Mouse (Mus musculus) cerebellum, postnatal 10 days (tissue): ENCODE measurements around the gene Ckap2.
A peak's percentile ranks its signal among the peaks of the same experiment; 100 is the strongest.

Source experiments
- DNase-seq, 2 experiments: peaks; one replicate each; pipeline ENCODE4 v3.0.0; 2021; ENCODE audit warnings: mixed read lengths in 2 of 2

The Ckap2 gene

GRCm38 (mm10) chr8:22147706-22148366, 37.8 kb downstream of the Ckap2 start:
- DNase-seq = no peak

- DNase-seq = no peak
Observed at GRCm38 (mm10) chr8:22145831-22146230, 39.8 kb downstream of the Ckap2 start.

GRCm38 (mm10) chr8:22143764-22144491, 41.7 kb downstream of the Ckap2 start:
- peak; percentile 48 to 65 for DNase-seq

DNA sequence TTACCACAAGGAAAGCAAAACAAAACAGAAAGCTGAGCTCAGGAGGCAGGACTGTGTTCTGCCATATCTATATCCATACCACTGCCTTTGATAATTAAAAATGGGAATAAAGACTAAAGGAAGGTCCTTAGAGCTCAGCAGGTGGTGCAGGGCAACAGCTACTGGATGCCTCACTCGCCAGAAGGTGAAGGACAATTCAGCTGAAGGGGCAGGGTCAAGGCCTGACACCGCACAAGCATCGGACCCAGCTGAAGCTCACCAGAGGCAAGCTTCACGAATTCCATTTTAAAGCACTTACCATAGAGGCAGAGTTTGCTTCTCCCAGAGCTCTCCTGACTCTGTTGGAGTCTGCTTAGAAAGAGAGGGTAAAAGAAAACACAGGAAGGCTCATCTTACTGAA, 43.0 kb downstream of the Ckap2 start:
- no peak for DNase-seq

DNA sequence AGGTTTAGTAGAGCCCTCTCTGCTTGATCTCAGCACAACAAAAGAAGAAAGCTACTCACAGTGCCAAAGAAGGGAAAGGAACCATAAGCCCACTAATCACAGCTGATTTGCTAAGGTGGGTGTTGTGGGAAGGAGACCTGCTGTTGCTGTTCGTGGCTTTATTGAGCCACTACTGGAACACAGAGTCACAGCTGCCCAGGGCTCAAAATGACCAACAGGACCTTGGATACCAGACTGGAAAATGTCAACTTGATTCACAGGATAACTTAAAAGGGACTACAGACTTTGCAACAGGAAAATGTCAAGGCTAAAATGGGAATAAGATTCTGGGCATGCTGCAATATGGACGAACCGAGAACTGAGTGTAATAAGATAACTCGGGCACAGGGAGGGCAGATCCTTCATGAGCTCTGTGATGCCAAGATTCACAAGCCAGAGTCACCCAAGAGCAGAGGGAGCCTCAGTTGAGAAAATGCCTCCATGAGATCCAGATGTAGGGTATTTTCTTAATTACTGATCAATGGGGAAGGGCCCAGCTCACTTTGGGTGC, 43.7 kb downstream of the Ckap2 start:
- no peak for DNase-seq

- DNase-seq = peak; percentile 61 to 63
Observed at GRCm38 (mm10) chr8:22136462-22136861, 49.2 kb downstream of the Ckap2 start.

DNA sequence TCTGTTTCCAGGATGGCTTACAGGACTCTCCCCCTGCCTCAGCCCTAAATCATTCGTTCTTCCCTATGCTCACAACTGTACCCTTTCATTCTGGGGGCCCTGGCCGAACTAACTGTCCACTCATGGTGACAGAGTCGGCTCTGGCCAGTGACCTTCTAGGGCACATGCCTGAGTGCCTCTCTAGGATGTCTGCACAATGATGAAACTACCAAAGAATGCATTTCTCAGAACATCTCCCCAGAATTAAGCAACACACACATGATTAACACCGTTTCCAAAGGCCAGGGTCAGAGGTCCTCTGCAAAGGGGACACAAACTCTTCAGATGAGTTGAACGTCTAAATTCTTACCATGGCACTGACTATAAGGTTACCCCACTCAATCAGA, 50.9 kb downstream of the Ckap2 start:
- DNase-seq = no peak

DNA sequence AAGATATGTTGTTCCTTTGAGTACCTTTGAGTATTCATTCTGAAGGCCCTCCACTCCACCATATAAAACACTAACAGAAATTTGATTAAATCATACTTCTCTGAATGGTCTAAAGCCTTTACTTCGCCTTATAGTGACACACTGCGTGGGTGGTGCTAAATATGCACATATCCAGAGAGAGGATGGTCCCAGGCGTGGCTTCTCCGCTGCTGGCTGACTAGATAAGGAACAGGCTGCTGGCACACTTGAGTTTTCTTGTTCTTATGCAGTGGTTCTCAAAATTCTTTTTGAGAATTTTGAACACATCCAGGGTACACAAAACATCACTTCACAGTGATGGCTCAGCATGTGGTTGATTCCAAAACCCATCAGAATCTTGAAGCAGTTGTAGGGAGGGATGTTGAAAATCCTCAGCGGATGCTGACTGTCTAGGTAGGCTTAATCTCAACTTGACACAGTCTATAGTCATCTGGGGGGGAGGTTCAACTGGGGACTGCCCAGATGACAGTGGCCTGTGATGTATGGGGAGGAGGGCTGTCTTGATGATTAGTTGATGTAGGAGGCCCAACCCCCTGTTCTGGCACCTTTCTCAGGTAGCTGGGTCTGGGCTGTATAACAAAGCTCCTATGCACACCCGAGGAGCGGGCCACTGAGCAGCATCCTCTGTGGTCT, 51.4 kb downstream of the Ckap2 start:
- no peak for DNase-seq

DNA sequence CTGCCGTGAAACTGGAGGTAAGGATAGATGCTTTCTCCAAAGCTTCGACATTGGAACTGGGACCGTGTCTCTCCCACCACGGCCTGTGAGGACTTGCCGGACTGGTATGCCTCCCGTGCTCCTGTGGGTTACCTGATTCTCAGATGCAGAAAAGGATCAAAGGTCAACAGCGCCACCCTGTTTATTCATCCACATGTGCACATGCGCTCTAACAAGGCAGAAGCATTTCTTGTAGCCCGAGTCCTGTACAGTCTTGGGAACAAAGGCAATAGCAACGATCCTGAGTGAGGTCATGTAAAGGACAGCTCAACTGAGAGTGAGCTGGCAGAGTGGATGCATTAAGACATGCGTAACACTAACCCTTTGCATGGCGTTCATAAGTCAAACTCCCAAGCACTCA, 53.6 kb downstream of the Ckap2 start:
- no peak for DNase-seq

- DNase-seq = peak; percentile 30 to 37
Observed at GRCm38 (mm10) chr8:22124220-22125152, 61.1 kb downstream of the Ckap2 start, which contains the start of gene Nek5. Nek5 (minus strand) TSS chr8:22125053.
